Mouse (Mus musculus): Measurements from ENCODE around the gene Agpat1. TPM values are rescaled to one million over a fixed set of nuclear protein-coding genes. Genes with fewer than 3 reads are reported as not detected.

The Agpat1 gene
- 245 and 294 TPM in 2 replicates for polyA plus RNA-seq (2012; rRNA removed)

DNA sequence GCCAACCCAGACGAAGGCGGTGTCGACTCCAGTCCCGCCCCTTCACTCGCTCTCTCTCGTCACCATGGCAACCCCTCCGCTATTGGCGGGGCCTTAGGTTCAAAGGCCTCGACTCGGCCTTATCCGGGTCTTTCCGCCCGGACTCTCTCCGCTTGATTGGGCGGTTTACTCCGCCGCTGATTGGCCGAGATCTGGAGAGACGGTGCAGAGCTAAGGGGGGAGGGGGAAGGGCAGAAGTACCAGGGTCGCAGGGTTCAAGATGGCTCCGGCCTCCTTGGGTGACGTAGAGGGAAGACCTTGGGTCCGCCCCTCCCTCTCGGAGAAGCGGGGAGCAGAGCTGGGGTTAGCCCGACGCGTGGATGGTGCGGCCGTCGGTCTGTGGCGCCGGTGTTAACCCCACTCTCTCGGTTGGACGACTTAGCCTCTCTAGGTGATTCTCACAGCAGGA is at the start of gene Agpat1:
TSS of gene Agpat1 (plus strand) at position 202 of the 448 bp plus-strand sequence.
- under 1% methylated on average over 34 of the region's 35 CpGs for WGBS
- peak; percentile 100 for DNase-seq
- Histone ChIP-seq H3K4me3 (ENCODE audit: insufficient read depth, low read depth, low read length) (peak within 1 kb of the TSS; percentile 93), H3K27ac (ENCODE audit: insufficient read depth, low read depth, low read length) (peak within 1 kb of the TSS; percentile 97), H3K27me3 (replicated peaks; ENCODE audit: control insufficient read depth, insufficient read depth, low read length) (no peaks in the 10 kb centered on the region), H3K36me3 (ENCODE audit: control insufficient read depth, insufficient read depth, low read length) (no peaks in the 10 kb centered on the region), H3K4me1 (ENCODE audit: control insufficient read depth, insufficient read depth, low read length) (peaks cover 31% of the 10 kb centered on the region)
- TF ChIP-seq POLR2A (IDR thresholded peaks at IDR 0.05; ENCODE audit: low read depth, low read length) (peak; percentile 91), CTCF (conservative IDR thresholded peaks at IDR 0.05; ENCODE audit: insufficient read depth, insufficient read length, low read depth, low read length) (no peak)

DNA sequence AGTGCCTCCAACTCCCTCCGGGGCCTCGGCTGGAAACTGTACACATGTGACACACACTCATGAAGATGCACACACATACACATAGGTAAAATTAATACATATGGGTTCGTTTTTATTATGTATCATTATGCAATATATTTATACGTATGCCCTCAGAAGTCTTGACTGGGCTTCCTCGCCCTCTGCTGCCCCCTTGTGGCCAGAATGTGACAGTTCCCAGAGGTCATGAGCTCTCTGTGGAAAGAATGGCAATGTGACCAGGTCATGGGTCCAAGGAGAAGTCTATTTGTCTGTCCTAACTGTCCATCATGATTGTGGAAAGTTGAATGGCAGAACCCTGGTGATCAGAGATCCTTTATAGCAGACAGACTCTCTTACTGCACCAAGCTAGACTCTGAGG is 48.6 kb upstream of the Agpat1 start:
- DNase-seq, result peak; percentile 83
- TF ChIP-seq POLR2A (IDR thresholded peaks at IDR 0.05; ENCODE audit: low read depth, low read length) (no peak), CTCF (conservative IDR thresholded peaks at IDR 0.05; ENCODE audit: insufficient read depth, insufficient read length, low read depth, low read length) (peak; percentile 91)
- WGBS, result 20% methylated on average over 5 of the region's 5 CpGs
- no peaks in the 10 kb centered on the region for H3K4me1 ChIP-seq (ENCODE audit: control insufficient read depth, insufficient read depth, low read length)
- no peaks in the 10 kb centered on the region for H3K27me3 ChIP-seq (replicated peaks; ENCODE audit: control insufficient read depth, insufficient read depth, low read length)
- no peak overlapping the region for H3K4me3 ChIP-seq (ENCODE audit: insufficient read depth, low read depth, low read length)
- no peak overlapping the region for H3K27ac ChIP-seq (ENCODE audit: insufficient read depth, low read depth, low read length)
- no peaks in the 10 kb centered on the region for H3K36me3 ChIP-seq (ENCODE audit: control insufficient read depth, insufficient read depth, low read length)

DNA sequence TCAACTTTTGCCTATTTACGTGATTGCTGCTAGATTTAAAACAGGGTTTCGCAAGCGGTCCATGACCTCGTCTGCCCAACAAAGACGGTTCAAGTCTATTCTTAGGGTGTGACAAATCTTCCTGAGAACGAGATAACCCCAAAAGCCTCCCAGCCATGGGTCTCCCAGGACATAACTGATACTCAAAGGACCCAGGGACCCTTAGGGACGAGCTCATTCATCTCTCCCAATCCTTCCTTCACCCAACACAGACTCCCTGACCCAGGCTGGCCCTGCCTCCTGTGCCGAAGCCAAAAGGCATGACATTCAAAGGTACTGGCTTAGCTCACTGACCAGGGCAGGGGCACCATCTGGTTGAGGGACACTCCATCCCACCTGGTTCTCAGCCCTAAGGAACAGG is 47.7 kb upstream of the Agpat1 start:
- Histone ChIP-seq H3K36me3 (ENCODE audit: control insufficient read depth, insufficient read depth, low read length) (no peaks in the 10 kb centered on the region), H3K27ac (ENCODE audit: insufficient read depth, low read depth, low read length) (no peak overlapping the region), H3K4me1 (ENCODE audit: control insufficient read depth, insufficient read depth, low read length) (no peaks in the 10 kb centered on the region), H3K4me3 (ENCODE audit: insufficient read depth, low read depth, low read length) (no peak overlapping the region), H3K27me3 (replicated peaks; ENCODE audit: control insufficient read depth, insufficient read depth, low read length) (no peaks in the 10 kb centered on the region)
- no peak for DNase-seq
- WGBS, result 85% methylated on average over 8 of the region's 8 CpGs
- TF ChIP-seq CTCF (conservative IDR thresholded peaks at IDR 0.05; ENCODE audit: insufficient read depth, insufficient read length, low read depth, low read length) (no peak), POLR2A (IDR thresholded peaks at IDR 0.05; ENCODE audit: low read depth, low read length) (no peak)

DNA sequence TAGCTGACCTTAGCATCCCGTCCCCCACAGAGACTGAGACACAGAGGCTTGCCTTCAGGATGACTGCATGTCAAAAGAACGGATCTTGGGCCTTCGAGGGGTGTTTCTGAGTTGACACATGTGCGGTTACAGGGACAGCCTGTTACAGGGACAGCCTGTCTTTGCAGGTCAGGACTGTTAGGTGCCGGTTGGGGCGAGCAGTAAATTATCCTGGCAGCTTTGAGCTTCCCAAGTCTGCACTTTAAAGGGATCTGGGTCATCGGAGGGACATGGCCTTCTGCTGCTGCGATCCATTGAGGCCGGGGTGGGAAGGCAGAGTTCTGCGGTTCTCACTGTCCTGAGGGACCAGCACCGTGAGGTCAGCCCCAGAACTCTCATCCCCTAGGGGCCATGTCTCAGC is 46.7 kb upstream of the Agpat1 start:
- H3K27me3 ChIP-seq (replicated peaks; ENCODE audit: control insufficient read depth, insufficient read depth, low read length), result no peaks in the 10 kb centered on the region
- TF ChIP-seq CTCF (conservative IDR thresholded peaks at IDR 0.05; ENCODE audit: insufficient read depth, insufficient read length, low read depth, low read length) (no peak), POLR2A (IDR thresholded peaks at IDR 0.05; ENCODE audit: low read depth, low read length) (no peak)
- no peaks in the 10 kb centered on the region for H3K4me1 ChIP-seq (ENCODE audit: control insufficient read depth, insufficient read depth, low read length)
- H3K27ac ChIP-seq (ENCODE audit: insufficient read depth, low read depth, low read length), result peak overlapping the region; percentile 21; the same call in 1 of the 2 replicates
- no peak overlapping the region for H3K4me3 ChIP-seq (ENCODE audit: insufficient read depth, low read depth, low read length)
- DNase-seq, result peak; percentile 14
- WGBS, result 45% methylated on average over 11 of the region's 11 CpGs
- H3K36me3 ChIP-seq (ENCODE audit: control insufficient read depth, insufficient read depth, low read length), result no peaks in the 10 kb centered on the region

DNA sequence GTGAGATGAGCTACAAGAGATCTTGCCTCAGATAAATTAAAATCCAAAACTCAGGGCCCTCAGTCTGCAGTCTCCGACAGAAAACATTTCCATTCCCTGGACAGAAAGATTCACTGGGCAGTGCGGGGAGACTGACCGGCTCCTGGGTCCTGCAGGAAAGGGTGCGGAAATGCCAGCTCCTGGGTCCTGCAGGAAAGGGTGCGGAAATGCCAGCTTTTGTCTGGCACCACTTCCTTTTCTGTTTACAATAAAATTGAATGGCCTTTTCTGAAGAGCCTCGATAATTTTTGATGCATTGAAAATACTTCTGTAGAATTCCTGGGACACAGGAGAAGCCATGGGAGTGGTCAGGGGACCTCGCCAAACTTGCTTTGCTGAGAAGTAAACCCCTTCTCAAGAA is 44.9 kb upstream of the Agpat1 start:
- Histone ChIP-seq H3K27ac (ENCODE audit: insufficient read depth, low read depth, low read length) (peak overlapping the region; percentile 62; the same call in 1 of the 2 replicates), H3K4me3 (ENCODE audit: insufficient read depth, low read depth, low read length) (no peak overlapping the region), H3K27me3 (replicated peaks; ENCODE audit: control insufficient read depth, insufficient read depth, low read length) (no peaks in the 10 kb centered on the region), H3K4me1 (ENCODE audit: control insufficient read depth, insufficient read depth, low read length) (no peaks in the 10 kb centered on the region), H3K36me3 (ENCODE audit: control insufficient read depth, insufficient read depth, low read length) (no peaks in the 10 kb centered on the region)
- WGBS, result 77% methylated on average over 7 of the region's 7 CpGs
- DNase-seq, result no peak
- TF ChIP-seq CTCF (conservative IDR thresholded peaks at IDR 0.05; ENCODE audit: insufficient read depth, insufficient read length, low read depth, low read length), result no peak
- no peak for TF ChIP-seq POLR2A (IDR thresholded peaks at IDR 0.05; ENCODE audit: low read depth, low read length)

DNA sequence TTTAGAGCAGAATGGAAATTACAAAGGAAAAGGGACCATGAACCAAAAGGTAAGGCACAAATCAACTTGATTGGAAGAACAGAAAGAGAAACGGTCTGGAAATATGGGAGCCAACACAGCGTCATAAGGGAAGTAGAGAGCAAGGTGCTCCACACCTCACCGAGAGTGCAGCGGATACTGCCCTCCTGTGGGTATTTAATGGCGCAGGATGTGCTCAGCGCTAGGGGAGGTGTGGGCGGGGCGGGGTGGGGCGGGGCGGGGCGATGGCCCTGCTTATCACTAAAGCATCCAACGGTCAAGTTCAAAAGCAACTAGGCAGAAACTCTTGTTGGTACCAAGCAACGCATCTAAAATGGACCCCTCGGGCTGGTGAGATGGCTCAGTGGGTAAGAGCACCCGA is 44.2 kb upstream of the Agpat1 start:
- no peak overlapping the region for H3K27ac ChIP-seq (ENCODE audit: insufficient read depth, low read depth, low read length)
- 32% methylated on average over 15 of the region's 15 CpGs for WGBS
- no peaks in the 10 kb centered on the region for H3K27me3 ChIP-seq (replicated peaks; ENCODE audit: control insufficient read depth, insufficient read depth, low read length)
- no peaks in the 10 kb centered on the region for H3K4me1 ChIP-seq (ENCODE audit: control insufficient read depth, insufficient read depth, low read length)
- H3K4me3 ChIP-seq (ENCODE audit: insufficient read depth, low read depth, low read length), result no peak overlapping the region
- no peak for DNase-seq
- H3K36me3 ChIP-seq (ENCODE audit: control insufficient read depth, insufficient read depth, low read length), result no peaks in the 10 kb centered on the region
- TF ChIP-seq CTCF (conservative IDR thresholded peaks at IDR 0.05; ENCODE audit: insufficient read depth, insufficient read length, low read depth, low read length) (no peak), POLR2A (IDR thresholded peaks at IDR 0.05; ENCODE audit: low read depth, low read length) (no peak)

DNA sequence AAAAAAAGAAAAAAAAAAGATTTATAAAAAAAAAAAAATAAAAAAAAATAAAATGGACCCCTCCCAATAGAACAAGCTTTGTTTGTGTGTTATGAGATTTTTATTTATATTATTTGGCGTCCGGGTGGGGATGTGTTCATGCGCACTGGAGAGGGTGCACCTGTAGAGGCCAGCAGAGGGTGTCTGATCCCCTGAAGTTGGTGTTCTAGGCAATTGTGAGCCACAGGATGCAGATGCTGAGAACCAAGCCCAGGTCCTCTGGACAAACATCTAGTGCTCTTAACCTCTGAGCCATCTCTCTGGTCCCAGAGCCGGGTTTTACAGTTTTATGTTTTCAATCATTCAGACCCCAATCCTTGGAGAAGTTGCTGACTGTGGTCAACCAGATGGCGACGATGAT is 43.6 kb upstream of the Agpat1 start:
- H3K4me3 ChIP-seq (ENCODE audit: insufficient read depth, low read depth, low read length), result no peak overlapping the region
- no peaks in the 10 kb centered on the region for H3K27me3 ChIP-seq (replicated peaks; ENCODE audit: control insufficient read depth, insufficient read depth, low read length)
- no peak for TF ChIP-seq POLR2A (IDR thresholded peaks at IDR 0.05; ENCODE audit: low read depth, low read length)
- no peak for TF ChIP-seq CTCF (conservative IDR thresholded peaks at IDR 0.05; ENCODE audit: insufficient read depth, insufficient read length, low read depth, low read length)
- WGBS, result 94% methylated on average over 6 of the region's 6 CpGs
- H3K4me1 ChIP-seq (ENCODE audit: control insufficient read depth, insufficient read depth, low read length), result no peaks in the 10 kb centered on the region
- no peak for DNase-seq
- no peaks in the 10 kb centered on the region for H3K36me3 ChIP-seq (ENCODE audit: control insufficient read depth, insufficient read depth, low read length)
- no peak overlapping the region for H3K27ac ChIP-seq (ENCODE audit: insufficient read depth, low read depth, low read length)
